Mouse (Mus musculus) heart, embryonic 16.5 days (tissue): ENCODE measurements around the gene Stat1. TPM values are rescaled to one million over a fixed set of nuclear protein-coding genes. Genes with fewer than 3 reads are reported as not detected.

ENCODE experiments used
- ATAC-seq: fragments of 200-750 bp; cut with Nextera tagmentation; replicated peaks from 2 replicates; pipeline ENCODE4 v1.8.0; 2017; ENCODE audit warnings: moderate number of reproducible peaks; ENCODE audit not compliant: insufficient read depth, low FRiP score; ENCODE audit errors: extremely low read depth
- H3K27ac ChIP-seq: fragments of 300-500 bp; sonication (generic); 2 replicates; pipeline ENCODE4 v1.5.1; 2014; ENCODE audit warnings: mild to moderate bottlenecking, low read length, control low read depth, moderate library complexity
- H3K27me3 ChIP-seq: fragments of 300-500 bp; sonication (generic); 2 replicates; pipeline ENCODE4 v1.6.1; 2014; ENCODE audit warnings: low read length, mixed read lengths; ENCODE audit not compliant: control insufficient read depth, insufficient read depth
- H3K36me3 ChIP-seq: fragments of 300-500 bp; sonication (generic); 2 replicates; pipeline ENCODE4 v1.6.1; 2014; ENCODE audit not compliant: control insufficient read depth, insufficient read depth
- H3K4me1 ChIP-seq: fragments of 300-500 bp; sonication (generic); 2 replicates; pipeline ENCODE4 v1.6.1; 2014; ENCODE audit warnings: low read length, mixed read lengths; ENCODE audit not compliant: control insufficient read depth, insufficient read depth
- H3K4me2 ChIP-seq: fragments of 300-500 bp; sonication (generic); 2 replicates; pipeline ENCODE4 v1.6.1; 2014; ENCODE audit warnings: low read depth, mild to moderate bottlenecking, control low read depth, low read length
- H3K4me3 ChIP-seq: fragments of 300-500 bp; sonication (generic); 2 replicates; pipeline ENCODE4 v1.5.1; 2014; ENCODE audit warnings: mild to moderate bottlenecking, control low read depth, low read length
- H3K9ac ChIP-seq: fragments of 300-500 bp; sonication (generic); 2 replicates; pipeline ENCODE4 v1.6.1; 2014; ENCODE audit warnings: low read length, control low read depth
- H3K9me3 ChIP-seq: fragments of 300-500 bp; sonication (generic); replicated peaks from 2 replicates; pipeline ENCODE4 v1.6.1; 2016; ENCODE audit warnings: low read length; ENCODE audit not compliant: control insufficient read depth
- WGBS: fragments of 180-500 bp; shearing (Covaris S2); extraction: QIAGEN DNeasy Blood & Tissue Kit; methylation state at CpG from one replicate; pipeline ENCODE4 v1.1.7; 2014; 5-methylcytosine and 5-hydroxymethylcytosine counted together
- polyA plus RNA-seq: library from polyadenylated mRNA; unstranded; fragments of >200 nt; fragmentation: Nextera tagmentation; extraction: Ambion mirVana; gene quantifications from 2 replicates; pipeline ENCODE4 v1.2.1, GENCODE M21; 2015

Gene Stat1
- polyA plus RNA-seq, 1 experiment from 2014 or later: 50.3 TPM

DNA sequence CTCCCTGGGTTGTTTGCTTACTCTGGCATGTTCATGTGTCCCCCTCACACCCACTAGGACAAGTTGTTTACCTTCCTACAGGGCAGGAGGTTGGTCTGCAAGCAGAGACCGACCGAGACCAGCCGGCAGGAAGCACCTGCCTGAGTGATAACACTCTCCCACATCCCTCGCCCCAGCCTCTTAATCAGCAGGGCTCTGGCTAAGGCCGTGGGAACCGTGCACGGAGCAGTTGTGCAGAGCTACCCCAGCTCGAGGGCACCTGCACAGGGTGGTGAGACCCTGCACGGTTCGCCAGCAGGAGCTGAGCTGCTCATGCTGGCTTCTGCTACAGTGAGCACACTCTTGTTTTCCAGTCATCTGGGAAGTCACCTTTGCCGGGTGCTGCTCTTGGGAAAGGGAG is 31.4 kb downstream of the Stat1 start:
- Histone ChIP-seq H3K27ac (peak overlapping the region; percentile 81), H3K36me3 (peaks cover 14% of the 10 kb centered on the region), H3K27me3 (no peaks in the 10 kb centered on the region), H3K4me2 (no peak overlapping the region; the same call in 1 of the 2 replicates), H3K4me3 (no peak overlapping the region), H3K9ac (peak overlapping the region; percentile 18; the same call in 1 of the 2 replicates), H3K9me3 (no peaks in the 10 kb centered on the region), H3K4me1 (peaks cover 29% of the 10 kb centered on the region)
- 23% methylated on average over 11 of the region's 11 CpGs for WGBS
- peak; percentile 80 for ATAC-seq

DNA sequence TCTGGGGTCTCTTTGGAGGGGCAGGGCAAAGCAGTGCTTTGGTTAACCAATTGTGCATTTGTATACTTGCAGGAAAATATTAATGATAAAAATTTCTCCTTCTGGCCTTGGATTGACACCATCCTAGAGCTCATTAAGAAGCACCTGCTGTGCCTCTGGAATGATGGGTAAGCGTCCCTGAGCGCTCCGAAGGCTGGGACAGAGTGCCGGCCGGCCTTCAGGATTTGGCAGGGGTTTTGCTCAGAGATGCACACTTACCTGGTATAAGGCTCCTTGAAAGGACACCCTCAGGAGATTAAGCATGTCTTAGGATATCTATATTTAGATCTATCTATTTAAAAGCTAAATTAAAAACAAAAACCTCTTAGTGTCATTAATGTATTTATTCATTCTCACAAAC is 31.9 kb downstream of the Stat1 start:
- H3K4me1 ChIP-seq: peaks cover 29% of the 10 kb centered on the region
- ATAC-seq: no peak
- WGBS: 91% methylated on average over 5 of the region's 5 CpGs
- H3K27ac ChIP-seq: peak overlapping the region; percentile 81
- 0 out of 2 replicates have a peak overlapping the region, but pooled peaks have one; percentile 18 for H3K9ac ChIP-seq
- H3K9me3 ChIP-seq: no peaks in the 10 kb centered on the region
- H3K4me2 ChIP-seq: no peak overlapping the region; the same call in 1 of the 2 replicates
- H3K4me3 ChIP-seq: no peak overlapping the region
- peaks cover 17% of the 10 kb centered on the region for H3K36me3 ChIP-seq
- H3K27me3 ChIP-seq: no peaks in the 10 kb centered on the region

DNA sequence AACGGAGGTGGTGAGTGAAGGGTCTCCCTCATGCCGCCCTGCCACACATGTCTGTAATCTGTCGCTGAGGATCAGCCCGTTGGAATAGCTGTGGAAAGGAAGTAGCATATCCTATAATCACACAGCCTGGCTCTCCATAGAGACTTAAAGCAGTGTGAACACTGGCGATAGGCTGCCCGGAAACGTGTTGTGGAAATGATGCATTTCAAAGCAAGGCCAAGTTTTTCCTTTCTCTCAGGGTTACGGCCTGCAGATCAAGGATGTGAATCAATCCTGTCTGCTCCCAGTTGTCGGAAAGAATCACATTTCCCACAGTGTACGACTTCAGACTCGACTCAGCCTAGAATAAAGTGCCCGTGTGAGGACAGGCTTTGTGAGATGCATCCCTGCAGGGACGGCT is 33.1 kb downstream of the Stat1 start:
- H3K4me1 ChIP-seq: peaks cover 29% of the 10 kb centered on the region
- H3K4me3 ChIP-seq: no peak overlapping the region
- H3K27me3 ChIP-seq: no peaks in the 10 kb centered on the region
- H3K9ac ChIP-seq: no peak overlapping the region
- H3K9me3 ChIP-seq: no peaks in the 10 kb centered on the region
- peak overlapping the region; percentile 76 for H3K27ac ChIP-seq
- peak; percentile 24; the same call in 1 of the 2 replicates for ATAC-seq
- H3K36me3 ChIP-seq: peaks cover 22% of the 10 kb centered on the region
- H3K4me2 ChIP-seq: no peak overlapping the region
- 56% methylated on average over 13 of the region's 13 CpGs for WGBS

DNA sequence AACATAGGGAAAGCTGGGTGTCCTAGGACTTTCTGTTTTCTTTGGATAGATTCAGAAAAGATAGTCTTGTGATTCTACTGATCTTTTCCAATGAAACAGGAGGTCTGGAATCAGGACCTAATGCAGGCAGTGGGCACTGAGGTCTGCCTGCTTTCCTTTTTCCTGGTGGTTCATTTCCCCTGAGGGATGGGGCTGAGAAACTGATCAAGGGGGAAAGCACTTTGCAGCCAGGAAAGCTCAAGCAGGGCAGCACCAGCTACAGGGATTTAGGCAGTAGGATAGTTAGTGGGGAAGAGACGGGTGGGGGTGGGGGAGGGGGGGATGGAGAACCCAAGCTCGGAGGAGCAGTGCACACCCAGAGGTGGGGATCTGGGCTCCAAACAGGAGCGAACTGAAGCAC is 33.7 kb downstream of the Stat1 start:
- no peak for ATAC-seq
- H3K9me3 ChIP-seq: no peaks in the 10 kb centered on the region
- H3K27me3 ChIP-seq: no peaks in the 10 kb centered on the region
- 50% methylated on average over 3 of the region's 3 CpGs for WGBS
- H3K9ac ChIP-seq: no peak overlapping the region
- H3K4me1 ChIP-seq: peaks cover 26% of the 10 kb centered on the region
- H3K27ac ChIP-seq: peak overlapping the region; percentile 76
- peaks cover 27% of the 10 kb centered on the region for H3K36me3 ChIP-seq
- H3K4me2 ChIP-seq: no peak overlapping the region
- no peak overlapping the region for H3K4me3 ChIP-seq

DNA sequence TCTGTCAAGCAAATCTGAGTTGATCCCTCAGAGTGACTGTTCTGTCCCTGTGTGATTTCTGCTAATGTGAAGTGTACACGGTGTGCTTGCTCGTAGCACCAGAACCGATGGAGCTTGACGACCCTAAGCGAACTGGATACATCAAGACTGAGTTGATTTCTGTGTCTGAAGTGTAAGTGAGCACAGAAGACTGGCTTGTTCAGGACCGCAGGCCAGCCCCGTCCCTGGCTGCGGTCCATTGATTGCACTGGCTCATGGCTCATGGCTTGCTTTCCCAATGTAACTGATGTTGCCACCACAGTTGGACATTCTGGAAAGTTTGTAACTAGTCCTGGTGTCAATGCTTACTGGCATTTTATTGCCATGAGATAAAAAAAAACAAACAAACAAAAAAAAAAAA is 35.6 kb downstream of the Stat1 start:
- Histone ChIP-seq H3K4me2 (no peak overlapping the region), H3K9me3 (no peaks in the 10 kb centered on the region), H3K4me1 (peaks cover 14% of the 10 kb centered on the region), H3K27ac (no peak overlapping the region), H3K4me3 (no peak overlapping the region), H3K36me3 (peaks cover 33% of the 10 kb centered on the region), H3K27me3 (no peaks in the 10 kb centered on the region), H3K9ac (no peak overlapping the region)
- WGBS: 90% methylated on average over 8 of the region's 8 CpGs
- no peak for ATAC-seq

DNA sequence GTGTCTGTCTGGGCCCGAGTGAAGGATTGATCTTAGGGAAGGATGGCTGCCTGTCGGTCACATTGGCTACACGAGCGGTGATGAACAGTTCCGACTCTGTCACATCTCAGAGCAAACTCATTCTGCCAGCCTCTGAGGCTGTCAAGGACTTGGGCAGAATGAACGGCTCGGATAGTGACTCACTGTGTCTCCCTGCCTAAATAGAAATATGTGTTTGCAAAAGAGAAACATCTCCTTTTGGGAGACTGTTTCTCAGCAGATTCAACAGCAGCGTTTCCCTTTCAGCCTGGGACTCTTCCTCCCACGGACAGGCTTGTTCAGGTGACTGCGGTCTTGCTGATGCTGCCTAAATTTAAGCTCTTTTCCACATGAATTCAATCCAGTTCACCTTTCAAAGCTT is 37.1 kb downstream of the Stat1 start:
- H3K27ac ChIP-seq: no peak overlapping the region
- H3K36me3 ChIP-seq: peaks cover 29% of the 10 kb centered on the region
- H3K27me3 ChIP-seq: no peaks in the 10 kb centered on the region
- ATAC-seq: no peak
- no peak overlapping the region for H3K4me2 ChIP-seq
- H3K9ac ChIP-seq: no peak overlapping the region
- no peak overlapping the region for H3K4me3 ChIP-seq
- peaks cover 2% of the 10 kb centered on the region; the same call in 1 of the 2 replicates for H3K4me1 ChIP-seq
- no peaks in the 10 kb centered on the region for H3K9me3 ChIP-seq
- WGBS: 83% methylated on average over 10 of the region's 10 CpGs

DNA sequence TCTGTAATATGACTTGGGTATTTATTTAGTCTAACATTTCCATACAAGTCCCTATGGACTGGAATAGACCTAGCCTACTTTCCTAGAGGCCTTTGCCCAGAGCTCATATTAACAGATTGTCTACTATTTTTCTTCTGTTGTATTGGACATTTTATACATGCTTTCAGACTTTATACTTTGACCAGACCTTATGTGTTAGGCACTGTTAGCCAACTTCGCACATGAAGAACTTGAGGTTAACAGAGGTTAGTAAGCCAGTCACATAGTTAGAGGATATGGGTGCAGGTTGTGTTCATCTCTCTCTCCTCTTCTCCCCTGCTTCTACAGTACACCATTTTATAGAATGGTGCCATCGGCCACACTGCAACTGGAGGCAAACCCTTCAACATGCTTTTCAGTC is 38.8 kb downstream of the Stat1 start:
- Histone ChIP-seq H3K27me3 (no peaks in the 10 kb centered on the region), H3K4me1 (peaks cover under 1% of the 10 kb centered on the region; the same call in 1 of the 2 replicates), H3K4me2 (no peak overlapping the region), H3K36me3 (peaks cover 25% of the 10 kb centered on the region), H3K9ac (no peak overlapping the region), H3K27ac (no peak overlapping the region), H3K9me3 (no peaks in the 10 kb centered on the region), H3K4me3 (no peak overlapping the region)
- no peak for ATAC-seq
- WGBS: 94% methylated on average over 2 of the region's 2 CpGs

DNA sequence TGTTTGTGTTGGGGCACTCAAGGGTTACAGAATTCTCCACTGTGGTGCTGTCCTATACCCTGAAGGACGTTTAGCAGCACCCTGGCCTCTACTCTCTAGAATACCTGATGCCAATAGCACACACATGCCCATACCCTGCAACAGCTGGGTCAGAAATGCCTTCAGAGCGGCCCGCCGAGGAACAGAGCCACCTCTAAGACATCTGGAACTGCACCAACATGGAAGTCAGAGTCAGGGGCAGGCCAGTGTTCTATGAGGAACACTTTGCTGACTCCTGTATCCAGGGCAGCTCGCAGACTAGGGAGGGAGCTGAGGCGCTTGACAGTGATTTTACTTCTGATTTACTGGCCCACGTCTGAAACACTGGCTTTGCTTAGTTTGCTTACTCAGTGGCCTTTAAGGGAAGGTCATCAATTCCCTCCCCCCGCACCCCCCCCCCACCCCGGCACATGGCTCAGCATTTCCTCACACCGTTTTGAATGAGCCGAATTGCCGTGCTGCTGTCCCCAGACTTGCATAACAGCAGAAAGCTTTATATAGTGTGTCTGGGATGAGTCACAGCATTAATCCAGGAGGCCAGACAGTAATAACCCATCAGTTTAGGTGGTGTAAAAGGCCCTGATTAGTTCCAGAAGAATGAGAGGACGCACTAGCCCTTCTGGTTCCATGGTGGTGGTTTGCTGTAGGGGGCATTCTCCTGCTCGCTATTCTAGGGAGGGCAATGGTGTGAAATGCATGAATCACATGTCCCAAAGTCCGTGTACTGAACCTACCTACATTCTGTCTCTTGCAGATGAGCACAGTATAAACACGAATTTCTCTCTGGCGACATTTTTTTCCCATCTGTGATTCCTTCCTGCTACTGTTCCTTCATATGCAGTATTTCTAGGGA is 39.5 kb downstream of the Stat1 start:
- WGBS: 68% methylated on average over 17 of the region's 17 CpGs
- H3K9ac ChIP-seq: no peak overlapping the region
- no peaks in the 10 kb centered on the region for H3K4me1 ChIP-seq
- peaks cover 25% of the 10 kb centered on the region for H3K36me3 ChIP-seq
- no peak overlapping the region for H3K27ac ChIP-seq
- no peaks in the 10 kb centered on the region for H3K9me3 ChIP-seq
- no peaks in the 10 kb centered on the region for H3K27me3 ChIP-seq
- ATAC-seq: no peak
- no peak overlapping the region for H3K4me3 ChIP-seq
- no peak overlapping the region for H3K4me2 ChIP-seq

DNA sequence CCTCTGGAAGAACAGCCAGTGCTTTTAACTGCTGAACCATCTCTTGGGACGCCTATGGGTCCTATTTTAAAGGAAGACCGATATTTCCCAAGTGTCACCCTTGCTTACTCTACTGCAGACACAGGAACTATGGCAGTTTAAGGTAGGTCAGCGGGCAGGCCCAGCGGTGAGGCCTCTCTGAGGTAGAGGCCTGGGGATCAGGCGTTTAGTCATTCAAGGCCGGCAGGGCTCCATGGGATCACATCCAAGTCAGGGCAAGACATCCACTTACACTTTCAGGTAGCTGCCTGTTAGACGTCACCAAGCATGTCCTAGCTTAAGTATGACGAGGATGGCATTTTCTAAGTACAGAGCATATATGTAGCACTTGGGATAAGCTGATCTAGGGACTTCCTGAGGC is 41.9 kb downstream of the Stat1 start:
- 78% methylated on average over 8 of the region's 8 CpGs for WGBS
- no peak overlapping the region for H3K4me2 ChIP-seq
- no peaks in the 10 kb centered on the region for H3K9me3 ChIP-seq
- H3K36me3 ChIP-seq: peaks cover 18% of the 10 kb centered on the region
- no peak overlapping the region for H3K9ac ChIP-seq
- no peaks in the 10 kb centered on the region for H3K4me1 ChIP-seq
- no peak for ATAC-seq
- no peaks in the 10 kb centered on the region for H3K27me3 ChIP-seq
- H3K4me3 ChIP-seq: no peak overlapping the region
- no peak overlapping the region for H3K27ac ChIP-seq
